Mouse (Mus musculus) thymus, postnatal 10 days (tissue): ENCODE measurements at regions not wholly inside any gene's neighbourhood (a gene's known extent, or its start where the extent isn't known, plus 50 kb on each side); places are given as distances from the start of the nearest gene placed in this dataset.

ENCODE experiments used
- DNase-seq, 2 experiments: peaks; one replicate each; pipeline ENCODE4 v3.0.0; 2021; ENCODE audit warnings: low spot score in 2 of 2

DNA sequence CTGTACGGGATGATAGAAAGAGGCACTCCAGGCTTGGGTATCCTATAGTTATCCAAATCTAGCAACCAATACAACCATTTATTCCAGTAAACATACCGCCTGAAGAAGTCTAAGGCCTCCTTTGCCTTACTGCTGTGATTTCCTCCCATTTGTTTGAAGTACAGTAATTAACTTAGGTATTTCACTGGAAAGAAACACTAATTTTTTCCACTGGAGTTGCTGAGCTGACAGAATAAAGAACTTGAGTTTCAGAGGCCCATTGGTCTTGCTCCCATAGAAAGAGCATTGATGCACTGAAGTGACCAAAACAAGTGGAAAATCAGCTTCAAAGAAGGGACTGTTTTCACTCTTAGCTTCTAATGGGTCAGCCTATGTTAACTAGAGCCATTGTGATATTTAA lies 1100.8 kb upstream of the Gm7489 start:
- no peak for DNase-seq

DNA sequence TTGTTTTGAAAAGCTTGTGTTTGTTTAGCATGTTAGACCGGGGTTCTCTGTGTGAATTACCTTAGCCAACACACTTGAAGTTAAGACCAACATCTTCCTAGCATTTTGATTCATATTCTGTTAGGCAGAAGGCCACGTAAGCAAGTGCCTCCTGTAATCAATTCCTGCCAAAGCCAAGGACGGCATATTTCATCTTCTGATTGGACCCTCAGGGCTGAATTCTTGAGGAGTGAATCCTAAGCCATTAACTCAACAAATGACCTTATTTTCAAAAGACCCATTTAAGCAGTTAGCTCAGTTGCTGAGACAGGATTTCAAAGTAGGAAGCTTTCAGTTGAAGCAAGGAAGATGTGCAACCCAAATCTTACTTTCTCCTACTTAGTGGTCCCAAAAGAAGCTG lies 1099.5 kb upstream of the Gm7489 start:
- no peak for DNase-seq

DNA sequence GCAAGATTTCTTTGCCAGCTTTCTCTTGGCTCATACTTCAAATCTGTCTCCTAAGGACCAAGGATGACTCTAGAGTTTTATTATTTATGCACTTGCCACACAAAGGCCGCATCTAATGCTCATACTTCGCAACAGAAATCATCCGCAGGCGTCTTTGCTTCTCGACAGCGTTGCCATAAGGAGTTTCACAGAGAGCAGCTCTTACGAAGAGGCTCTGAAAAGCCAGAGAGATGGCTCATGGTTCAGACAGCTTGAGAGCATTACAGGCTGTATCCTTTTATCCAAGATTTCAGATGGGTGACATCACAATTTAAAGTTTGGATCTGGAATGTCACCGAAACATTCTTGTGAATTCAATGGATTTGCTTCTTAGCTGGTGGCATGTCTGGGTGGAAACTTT lies 1098.7 kb upstream of the Gm7489 start:
- DNase-seq: no peak

GRCm38 (mm10) chr15:52805479-52806199 lies 1079.1 kb upstream of the Gm7489 start:
- no peak for DNase-seq

DNA sequence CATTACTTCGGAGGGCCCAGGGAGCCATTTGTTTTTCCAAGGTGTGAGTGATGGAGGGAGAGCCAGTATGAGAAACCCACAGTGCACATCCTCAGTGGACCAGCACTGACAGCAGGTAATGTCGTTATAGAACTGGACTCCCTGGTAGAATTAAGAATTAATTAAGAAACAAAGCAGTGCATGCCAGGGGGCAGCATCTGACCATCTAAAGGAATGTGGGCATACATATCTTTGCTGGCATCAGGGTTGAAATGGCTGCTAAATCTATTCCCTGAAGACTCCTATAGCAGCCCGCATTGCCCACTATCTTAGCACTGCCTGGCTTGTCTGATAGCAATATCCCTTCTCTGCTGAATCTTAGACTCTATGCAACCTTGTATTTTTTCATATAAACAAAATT lies 1076.1 kb upstream of the Gm7489 start:
- DNase-seq: no peak

DNA sequence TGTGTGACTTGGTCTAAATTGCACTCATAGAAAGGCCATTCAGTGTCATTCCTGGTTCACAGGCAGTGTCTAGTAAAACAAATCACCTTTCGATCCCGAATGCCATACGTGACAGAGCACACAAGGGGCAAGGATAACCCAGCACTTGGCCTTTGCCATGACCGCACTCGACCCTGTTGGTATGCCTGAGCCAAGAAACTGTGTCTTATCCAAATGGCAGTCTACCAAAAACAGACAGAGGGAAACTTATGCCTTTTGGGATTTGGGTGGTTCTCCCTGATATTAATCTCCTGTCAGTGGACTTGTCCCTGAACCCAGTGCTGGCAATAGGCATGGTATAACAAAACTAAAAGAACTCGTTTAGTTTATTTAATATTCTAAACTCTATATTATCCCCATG lies 1063.9 kb upstream of the Gm7489 start:
- DNase-seq: no peak

GRCm38 (mm10) chr15:52836896-52837295 lies 1047.8 kb upstream of the Gm7489 start:
- DNase-seq: no peak

- DNase-seq: no peak
These were observed 1036.6 kb upstream of the Gm7489 start for GRCm38 (mm10) chr15:52848132-52848531.

- no peak for DNase-seq
These were observed 1026.0 kb upstream of the Gm7489 start for GRCm38 (mm10) chr15:52858682-52859081.

GRCm38 (mm10) chr15:52863494-52863893 lies 1021.2 kb upstream of the Gm7489 start:
- no peak for DNase-seq

- DNase-seq: no peak
These were observed 992.3 kb upstream of the Gm7489 start for GRCm38 (mm10) chr15:52892244-52892950.

DNA sequence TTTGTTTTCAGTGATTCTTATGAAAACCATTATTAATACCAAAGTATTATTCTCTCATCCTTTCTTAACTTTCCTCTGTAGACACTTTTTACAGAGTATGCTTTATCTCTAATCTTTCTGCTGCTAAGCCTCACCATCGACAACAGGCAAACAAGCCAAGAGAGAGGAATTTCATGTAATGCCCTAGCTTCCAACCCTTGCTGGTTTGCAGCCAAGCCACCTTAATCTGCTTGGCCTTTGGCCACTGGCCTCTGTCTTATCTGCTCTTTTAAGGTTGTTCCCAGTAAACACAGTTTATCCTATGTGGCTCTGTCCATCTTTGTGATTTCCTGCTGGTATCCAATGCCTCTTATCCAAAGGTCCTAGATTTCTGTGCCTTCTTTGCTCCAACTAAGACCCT lies 986.6 kb upstream of the Gm7489 start:
- DNase-seq: no peak

DNA sequence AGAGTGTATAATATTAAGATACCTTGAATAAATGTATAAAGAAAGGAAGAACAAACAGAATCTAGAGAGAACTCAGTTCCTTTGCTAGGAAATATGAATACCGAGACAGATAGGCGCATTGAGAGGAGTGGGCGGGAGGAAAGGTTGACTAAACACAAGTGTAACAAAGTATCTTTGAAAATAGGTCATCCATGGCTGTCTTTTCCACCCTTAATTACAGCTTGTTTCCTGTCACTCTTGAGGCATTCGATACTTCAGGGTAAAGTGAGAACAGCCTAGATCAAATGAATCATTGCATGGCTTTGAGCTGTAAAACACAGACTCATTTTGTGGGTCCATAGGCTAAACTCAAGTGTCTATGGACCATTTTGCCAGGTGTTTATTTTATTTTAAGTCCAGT lies 985.3 kb upstream of the Gm7489 start:
- no peak for DNase-seq

- DNase-seq: peak in 1 of 2 experiments; percentile 3
These were observed 984.9 kb upstream of the Gm7489 start for GRCm38 (mm10) chr15:52899822-52900221.

DNA sequence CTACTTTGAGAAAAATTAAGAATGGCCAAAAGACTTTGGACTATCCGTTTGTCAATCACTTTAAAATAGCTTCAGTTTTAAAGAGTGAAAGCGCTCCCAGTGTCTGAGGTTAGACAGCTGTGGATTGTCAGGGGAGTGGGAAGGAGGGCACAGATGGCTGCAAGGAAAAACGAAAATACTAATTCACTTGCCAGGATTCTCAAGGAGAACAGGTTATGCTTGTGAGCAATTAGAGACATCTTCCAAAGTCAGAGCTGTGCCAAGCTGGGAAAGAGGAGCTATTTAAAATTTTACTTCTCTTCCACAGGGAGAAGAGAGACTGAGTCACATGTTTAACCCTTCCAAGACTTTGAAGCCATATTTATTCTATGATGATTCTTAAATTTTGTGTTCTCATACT lies 979.5 kb upstream of the Gm7489 start:
- DNase-seq: no peak

DNA sequence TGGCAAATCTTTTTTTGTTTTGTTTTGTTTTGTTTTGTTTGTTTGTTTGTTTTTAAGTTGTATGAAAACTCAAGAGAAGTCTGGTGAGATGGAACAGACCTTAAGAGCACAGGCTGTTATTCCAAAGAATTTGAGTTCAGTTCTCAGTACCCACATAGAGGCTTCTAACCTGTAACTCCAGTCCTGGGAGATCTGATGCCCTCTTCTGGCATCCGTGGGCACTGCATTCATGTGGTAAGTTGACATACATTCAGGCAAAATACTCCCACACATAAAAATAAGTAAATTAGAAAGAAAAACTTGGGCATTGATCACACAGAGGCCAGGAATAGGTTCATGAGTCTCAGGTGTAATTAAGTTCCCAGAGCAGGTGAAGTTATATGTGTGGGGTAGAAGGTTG lies 977.5 kb upstream of the Gm7489 start:
- no peak for DNase-seq

DNA sequence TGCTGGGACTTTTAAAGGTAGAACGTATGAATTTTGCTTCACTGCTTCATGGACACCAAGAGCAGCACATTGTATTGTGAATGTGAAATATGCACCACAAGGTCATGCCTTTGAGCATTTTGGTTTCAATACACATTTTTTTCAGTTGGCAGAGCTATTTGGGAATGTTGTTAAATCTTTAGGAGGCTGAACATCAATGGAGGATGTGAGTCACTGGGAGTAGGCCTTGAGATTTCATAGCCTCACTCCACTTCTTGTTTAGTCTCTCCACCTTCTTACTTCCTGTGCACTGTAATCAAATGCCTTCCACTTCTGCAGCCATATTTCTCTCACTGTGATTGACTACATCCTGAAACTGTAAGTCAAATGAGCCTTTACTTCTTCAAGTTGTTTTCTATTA lies 962.4 kb upstream of the Gm7489 start:
- no peak for DNase-seq

DNA sequence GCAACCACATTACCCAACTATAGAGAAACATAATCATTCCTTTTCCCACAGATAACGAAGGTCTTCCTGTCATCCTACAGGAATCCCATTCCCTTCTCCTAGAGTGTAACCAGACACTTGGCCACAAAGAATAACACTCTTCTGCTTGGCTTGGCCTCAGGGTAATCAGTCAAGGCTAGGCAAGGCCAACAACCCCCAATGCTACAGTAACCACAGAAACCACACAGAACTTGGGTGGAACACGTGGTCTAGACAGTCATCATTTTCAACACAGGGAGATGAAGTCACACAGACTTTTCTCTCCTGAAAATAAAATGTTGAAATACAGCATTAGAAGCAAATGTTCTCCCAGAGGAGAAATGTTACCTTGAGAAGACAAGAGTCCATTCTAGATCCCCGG lies 956.3 kb upstream of the Gm7489 start:
- no peak for DNase-seq

GRCm38 (mm10) chr15:52937138-52937537 lies 947.6 kb upstream of the Gm7489 start:
- DNase-seq: no peak

DNA sequence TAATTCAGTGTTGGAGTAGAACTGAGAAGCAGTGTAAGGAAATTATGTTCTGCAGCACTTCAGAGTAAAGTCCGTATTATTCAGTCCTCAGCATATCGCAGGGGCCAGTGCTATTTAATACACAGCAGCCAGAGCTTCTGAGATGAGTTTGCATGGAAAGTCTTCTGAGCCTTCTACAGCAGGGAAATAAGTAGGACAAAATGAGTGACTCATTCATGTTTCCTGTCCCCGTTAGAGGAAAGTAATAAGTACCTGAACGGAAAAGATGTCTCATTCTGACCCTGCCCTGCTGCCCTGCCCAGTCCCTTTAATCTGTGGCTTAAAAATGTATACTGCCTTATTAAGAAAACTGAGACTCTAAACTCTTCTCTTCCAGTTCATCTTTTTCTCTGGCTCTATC lies 940.1 kb upstream of the Gm7489 start:
- no peak for DNase-seq

- no peak for DNase-seq
These were observed 936.5 kb upstream of the Gm7489 start for GRCm38 (mm10) chr15:52948196-52948595.

DNA sequence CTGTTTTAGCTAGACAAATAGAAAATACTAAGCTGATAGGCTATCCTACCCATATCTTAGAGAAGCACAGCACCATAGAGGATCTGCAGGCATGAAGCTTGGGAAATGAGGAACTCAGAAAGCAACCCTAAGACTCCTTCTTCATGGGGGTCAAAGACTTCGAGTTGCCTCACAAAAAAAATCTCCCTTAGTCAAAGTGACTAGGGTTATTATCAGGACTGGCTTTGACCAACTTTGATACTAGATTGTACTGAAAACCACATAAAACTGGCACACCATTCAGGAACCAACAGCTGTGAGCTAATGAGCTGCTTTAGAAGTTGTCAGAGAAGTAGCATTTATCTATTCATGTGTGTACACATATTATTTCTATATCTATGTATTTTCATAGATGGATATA lies 931.2 kb upstream of the Gm7489 start:
- no peak for DNase-seq

DNA sequence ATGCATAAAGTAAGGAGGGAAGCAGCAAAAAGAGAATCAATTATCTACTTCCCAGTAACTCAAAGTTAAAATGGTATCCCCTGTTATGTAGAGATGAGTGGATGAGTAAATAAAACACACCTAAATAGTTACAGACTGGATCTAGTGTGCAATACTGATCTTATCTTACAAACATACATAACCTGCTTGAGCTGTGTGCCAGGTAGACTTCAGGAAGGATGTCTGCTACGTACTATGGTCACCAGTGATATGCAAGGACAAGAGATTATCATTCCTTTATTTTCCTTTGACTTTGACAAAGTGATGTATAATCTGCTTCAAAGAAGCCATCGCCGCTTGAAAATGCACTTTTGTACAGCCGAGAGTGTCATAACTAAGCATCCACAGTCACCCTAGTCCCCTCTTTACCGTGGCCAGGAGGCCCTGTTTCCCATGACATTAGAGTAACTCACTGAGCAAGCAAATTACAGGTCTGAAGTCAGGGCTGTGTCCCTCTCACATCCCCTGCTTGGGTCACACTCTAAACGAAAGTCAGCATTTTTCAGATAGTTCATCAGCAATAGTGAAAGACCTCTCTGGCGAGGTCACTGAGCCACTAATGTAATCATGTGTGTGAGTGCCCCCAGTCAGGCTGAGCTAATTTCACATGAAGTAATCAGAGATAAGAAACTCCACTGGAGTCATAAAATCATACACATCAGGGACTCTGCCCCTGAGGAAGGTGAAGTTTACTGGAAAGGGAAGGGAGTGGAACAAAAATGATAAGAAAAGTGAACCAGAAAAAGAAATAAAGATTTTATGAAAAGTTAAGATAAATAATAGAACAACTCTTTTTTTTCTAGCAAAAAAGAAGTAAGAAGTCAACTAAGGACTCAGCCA lies 929.8 kb upstream of the Gm7489 start:
- DNase-seq: no peak
